In genomic region chr13:56104971-56105391, GRCm38 (mm10) we compare ENCODE assay signal across 13 mouse cellular contexts. TPM values are rescaled to one million over a fixed set of nuclear protein-coding genes. Genes with fewer than 3 reads are reported as not detected.
A peak's percentile ranks its signal among the peaks of the same experiment; 100 is the strongest.
DNase-seq lines count a peak whose midpoint lies in the region; ATAC-seq and TF ChIP-seq lines count a peak whose summit lies in the region.
"Had no signal": no experiment of that assay in that cellular context is flagged by ENCODE, and none has a peak within 500 bp of the region (broad histone marks: within the 10 kb centered on the region; RNA-seq: fewer than 3 reads in every experiment).

No protein-coding gene starts in this region.

- H3K36me3 ChIP-seq in lung, embryonic 14.5 days (ENCODE audit: insufficient read depth), result peaks cover 48% of the 10 kb centered on the region

- no peak overlapping the region for H3K4me2 ChIP-seq in lung, embryonic 14.5 days
- H3K4me2 ChIP-seq: liver, embryonic 13.5 days had no signal

- H3K9me3 ChIP-seq in lung, embryonic 14.5 days (ENCODE audit: low read depth, low read length), result no peaks in the 10 kb centered on the region
- H3K9me3 ChIP-seq: embryonic facial prominence, embryonic 10.5 days; liver, embryonic 13.5 days had no signal

- no peaks in the 10 kb centered on the region for H3K27me3 ChIP-seq in lung, embryonic 14.5 days (ENCODE audit: insufficient read depth, low read length)
- H3K27me3 ChIP-seq: liver, embryonic 13.5 days had no signal

- H3K4me1 ChIP-seq in lung, embryonic 14.5 days (ENCODE audit: insufficient read depth), result no peaks in the 10 kb centered on the region

- 69% methylated on average over 6 of the region's 6 CpGs for WGBS in lung, embryonic 14.5 days

- no peak overlapping the region for H3K4me3 ChIP-seq in lung, embryonic 14.5 days (ENCODE audit: low read depth, low read length)
- H3K4me3 ChIP-seq: embryonic facial prominence, embryonic 10.5 days; liver, embryonic 13.5 days had no signal

- no peak overlapping the region for H3K27ac ChIP-seq in lung, embryonic 14.5 days (ENCODE audit: low read depth)
- H3K27ac ChIP-seq: embryonic facial prominence, embryonic 10.5 days; liver, embryonic 13.5 days; macrophage had no signal

- ATAC-seq in lung, embryonic 14.5 days (ENCODE audit: insufficient read depth), result no peak
- ATAC-seq in cerebellum, adult (ENCODE audit: insufficient number of reproducible peaks, low FRiP score, low TSS enrichment), result no peak

- intact Hi-C loops in left cerebral cortex, postnatal 25 days (cut with DNase I), result no loop called here

- peak; percentile 97 for DNase-seq in heart, adult 11 months
- DNase-seq in heart, adult 8-10 months (ENCODE audit: low spot score), result no peak
- no peak for DNase-seq in lung, embryonic 14.5 days
- no peak for DNase-seq in lung, postnatal 14 days
- DNase-seq in heart, postnatal 4 days, result peak; percentile 38
- peak; percentile 70 for DNase-seq in thymus, postnatal 14 days
- DNase-seq in left cerebral cortex, postnatal 25 days (ENCODE audit: low spot score in 2 of 2), result no peak
- DNase-seq: cerebellum, adult 9-11 months; kidney, adult 8-10 months; liver, embryonic 13.5 days had no signal

- no peak overlapping the region for H3K9ac ChIP-seq in lung, embryonic 14.5 days
- H3K9ac ChIP-seq: liver, embryonic 13.5 days had no signal

- 0 out of 2 replicates have a peak, but pooled peaks have one; percentile 7 for TF ChIP-seq CTCF in lung, embryonic 14.5 days (IDR thresholded peaks at IDR 0.05; ENCODE audit: low read depth)

RNA-seq across cellular contexts. Expression of gene H2afy, which starts 31.2 kb away (rescaled TPM):
- 10 to 100 TPM; 39.0 to 48.2 (median 45.6) TPM for total RNA-seq in heart, adult 8-10 months (2022)
- polyA plus RNA-seq in lung, embryonic 14.5 days (2014; fragmentation: Nextera tagmentation; extraction: Ambion mirVana), result 359 and 377 TPM in 2 replicates
- 10 to 100 TPM; 84.6 to 91.3 TPM for total RNA-seq in heart, postnatal 4 days (2021)
- 100 to 1,000 TPM in 1 of 2 experiments, 10 to 100 TPM in 1; 98.3 to 102 TPM for total RNA-seq in left cerebral cortex, postnatal 25 days (2021)

Comparison
In these comparisons a context has a peak if more than half of its experiments do, and no peak if none do; other contexts are left out.
1. DNase-seq: peak in heart, adult 11 months (single experiment), heart, postnatal 4 days (single experiment) and thymus, postnatal 14 days (single experiment); none in heart, adult 8-10 months (single experiment), lung, embryonic 14.5 days (single experiment), lung, postnatal 14 days (single experiment) and left cerebral cortex, postnatal 25 days (0 of 2).